Mouse (Mus musculus): ENCODE data around the gene Ropn1l. TPM values are rescaled to one million over a fixed set of nuclear protein-coding genes. Genes with fewer than 3 reads are reported as not detected.

The Ropn1l gene
- total RNA-seq, 2 experiments from 2014 or later = 0.85 to 1.6 TPM

GRCm38 (mm10) chr15:31449772-31450171 lies 3.8 kb downstream of the Ropn1l start:
- DNase-seq (ENCODE audit: low spot score in 2 of 2) = no peak

GRCm38 (mm10) chr15:31447121-31447520 lies 6.4 kb downstream of the Ropn1l start:
- peak; percentile 38 to 68 for DNase-seq (ENCODE audit: low spot score in 2 of 2)

GRCm38 (mm10) chr15:31442698-31443097 lies 10.8 kb downstream of the Ropn1l start:
- no peak for DNase-seq (ENCODE audit: low spot score in 2 of 2)

- DNase-seq (ENCODE audit: low spot score in 2 of 2) = no peak
These were observed 11.5 kb downstream of the Ropn1l start for GRCm38 (mm10) chr15:31441996-31442395.

- no peak for DNase-seq (ENCODE audit: low spot score in 2 of 2)
These were observed 16.7 kb downstream of the Ropn1l start for GRCm38 (mm10) chr15:31436811-31437210.

GRCm38 (mm10) chr15:31436083-31436482 lies 17.5 kb downstream of the Ropn1l start:
- no peak for DNase-seq (ENCODE audit: low spot score in 2 of 2)

GRCm38 (mm10) chr15:31433768-31434167 lies 19.8 kb downstream of the Ropn1l start:
- DNase-seq (ENCODE audit: low spot score in 2 of 2) = no peak

GRCm38 (mm10) chr15:31431847-31432246 lies 21.7 kb downstream of the Ropn1l start:
- DNase-seq (ENCODE audit: low spot score in 2 of 2) = no peak

GRCm38 (mm10) chr15:31430014-31430413 lies 23.5 kb downstream of the Ropn1l start:
- no peak for DNase-seq (ENCODE audit: low spot score in 2 of 2)

- no peak for DNase-seq (ENCODE audit: low spot score in 2 of 2)
These were observed 24.1 kb downstream of the Ropn1l start for GRCm38 (mm10) chr15:31429429-31429828.

GRCm38 (mm10) chr15:31428571-31428970 lies 25.0 kb downstream of the Ropn1l start:
- peak; percentile 23 to 29 for DNase-seq (ENCODE audit: low spot score in 2 of 2)

GRCm38 (mm10) chr15:31427390-31427789 lies 26.1 kb downstream of the Ropn1l start:
- no peak for DNase-seq (ENCODE audit: low spot score in 2 of 2)

- DNase-seq (ENCODE audit: low spot score in 2 of 2) = no peak
These were observed 27.4 kb downstream of the Ropn1l start for GRCm38 (mm10) chr15:31426066-31426706.

- no peak for DNase-seq (ENCODE audit: low spot score in 2 of 2)
These were observed 30.7 kb downstream of the Ropn1l start for GRCm38 (mm10) chr15:31422649-31423369.

- DNase-seq (ENCODE audit: low spot score in 2 of 2) = no peak
These were observed 34.5 kb downstream of the Ropn1l start for GRCm38 (mm10) chr15:31419037-31419436.

- DNase-seq (ENCODE audit: low spot score in 2 of 2) = no peak
These were observed 34.9 kb downstream of the Ropn1l start for GRCm38 (mm10) chr15:31418686-31419024.

GRCm38 (mm10) chr15:31417796-31418685 lies 35.5 kb downstream of the Ropn1l start:
- peak; percentile 27 to 52 for DNase-seq (ENCODE audit: low spot score in 2 of 2)

GRCm38 (mm10) chr15:31417409-31417795 lies 36.1 kb downstream of the Ropn1l start:
- no peak for DNase-seq (ENCODE audit: low spot score in 2 of 2)

- no peak for DNase-seq (ENCODE audit: low spot score in 2 of 2)
These were observed 38.4 kb downstream of the Ropn1l start for GRCm38 (mm10) chr15:31415181-31415580.

GRCm38 (mm10) chr15:31414179-31414898 lies 39.2 kb downstream of the Ropn1l start:
- DNase-seq (ENCODE audit: low spot score in 2 of 2) = no peak

GRCm38 (mm10) chr15:31413662-31414061 lies 39.9 kb downstream of the Ropn1l start:
- no peak for DNase-seq (ENCODE audit: low spot score in 2 of 2)

Measured in layer of hippocampus, postnatal 10 days (tissue).